Mouse (Mus musculus): ENCODE measurements around the gene Ston1. TPM values are rescaled to one million over a fixed set of nuclear protein-coding genes. Genes with fewer than 3 reads are reported as not detected.

Ston1 gene
- polyA plus RNA-seq, 1 experiment from 2014 or later = 1.4 TPM

- Histone ChIP-seq H3K36me3 (replicated peaks) (peaks cover 19% of the 10 kb centered on the region), H3K9me3 (no peaks in the 10 kb centered on the region), H3K4me1 (peaks cover 51% of the 10 kb centered on the region), H3K27ac (no peak overlapping the region), H3K27me3 (ENCODE audit: poor library complexity, severe bottlenecking) (no peaks in the 10 kb centered on the region), H3K4me3 (no peak overlapping the region)
- 94% methylated on average over 3 of the region's 3 CpGs for WGBS
- DNase-seq (ENCODE audit: extremely low spot score, low spot score) = no peak
Measured at GRCm38 (mm10) chr17:88632631-88633030, 35.1 kb downstream of the Ston1 start.

- peaks cover 19% of the 10 kb centered on the region for H3K36me3 ChIP-seq (replicated peaks)
- no peak for DNase-seq (ENCODE audit: extremely low spot score, low spot score)
- H3K4me3 ChIP-seq = no peak overlapping the region
- 89% methylated on average over 14 of the region's 14 CpGs for WGBS
- H3K4me1 ChIP-seq = peaks cover 24% of the 10 kb centered on the region
- no peaks in the 10 kb centered on the region for H3K9me3 ChIP-seq
- no peak overlapping the region for H3K27ac ChIP-seq
- no peaks in the 10 kb centered on the region for H3K27me3 ChIP-seq (ENCODE audit: poor library complexity, severe bottlenecking)
Measured at GRCm38 (mm10) chr17:88636076-88636475, 38.6 kb downstream of the Ston1 start.

GRCm38 (mm10) chr17:88636587-88636986 is 39.1 kb downstream of the Ston1 start:
- Histone ChIP-seq H3K36me3 (replicated peaks) (peaks cover 19% of the 10 kb centered on the region), H3K9me3 (no peaks in the 10 kb centered on the region), H3K4me3 (no peak overlapping the region), H3K4me1 (peaks cover 19% of the 10 kb centered on the region), H3K27ac (0 out of 2 replicates have a peak overlapping the region, but pooled peaks have one; percentile 4), H3K27me3 (ENCODE audit: poor library complexity, severe bottlenecking) (no peaks in the 10 kb centered on the region)
- WGBS = 41% methylated on average over 12 of the region's 12 CpGs
- no peak for DNase-seq (ENCODE audit: extremely low spot score, low spot score)

- H3K4me3 ChIP-seq = no peak overlapping the region
- WGBS = 29% methylated on average over 6 of the region's 6 CpGs
- no peaks in the 10 kb centered on the region for H3K27me3 ChIP-seq (ENCODE audit: poor library complexity, severe bottlenecking)
- H3K9me3 ChIP-seq = no peaks in the 10 kb centered on the region
- DNase-seq (ENCODE audit: extremely low spot score, low spot score) = peak; percentile 61
- H3K27ac ChIP-seq = no peak overlapping the region
- peaks cover 10% of the 10 kb centered on the region for H3K4me1 ChIP-seq
- peaks cover 15% of the 10 kb centered on the region for H3K36me3 ChIP-seq (replicated peaks)
Measured at GRCm38 (mm10) chr17:88641012-88641411, 43.5 kb downstream of the Ston1 start.

DNA sequence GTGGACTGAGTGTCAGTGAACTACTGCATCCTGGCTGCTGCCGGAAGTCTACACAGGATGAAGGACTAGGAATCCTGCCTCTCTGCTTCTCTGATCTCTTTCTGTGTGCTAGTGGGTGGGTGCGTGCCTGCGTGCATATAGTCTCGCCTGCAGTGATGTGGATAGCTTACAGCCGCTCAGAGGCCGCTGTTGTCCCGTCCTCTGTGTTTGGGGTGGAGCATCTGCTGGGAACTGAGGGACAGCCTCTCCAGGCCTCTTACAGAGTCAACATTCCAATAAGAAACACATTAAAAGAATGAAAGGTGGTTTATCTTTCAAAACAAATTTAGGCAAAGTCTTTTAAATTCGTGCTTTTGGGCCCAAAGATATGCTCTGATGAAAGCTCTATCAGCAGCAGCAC is 44.4 kb downstream of the Ston1 start:
- 93% methylated on average over 8 of the region's 8 CpGs for WGBS
- DNase-seq (ENCODE audit: extremely low spot score, low spot score) = no peak
- Histone ChIP-seq H3K27me3 (ENCODE audit: poor library complexity, severe bottlenecking) (no peaks in the 10 kb centered on the region), H3K4me3 (no peak overlapping the region), H3K27ac (no peak overlapping the region), H3K36me3 (replicated peaks) (peaks cover 7% of the 10 kb centered on the region; the same call in 1 of the 2 replicates), H3K9me3 (no peaks in the 10 kb centered on the region), H3K4me1 (peaks cover 2% of the 10 kb centered on the region)

DNA sequence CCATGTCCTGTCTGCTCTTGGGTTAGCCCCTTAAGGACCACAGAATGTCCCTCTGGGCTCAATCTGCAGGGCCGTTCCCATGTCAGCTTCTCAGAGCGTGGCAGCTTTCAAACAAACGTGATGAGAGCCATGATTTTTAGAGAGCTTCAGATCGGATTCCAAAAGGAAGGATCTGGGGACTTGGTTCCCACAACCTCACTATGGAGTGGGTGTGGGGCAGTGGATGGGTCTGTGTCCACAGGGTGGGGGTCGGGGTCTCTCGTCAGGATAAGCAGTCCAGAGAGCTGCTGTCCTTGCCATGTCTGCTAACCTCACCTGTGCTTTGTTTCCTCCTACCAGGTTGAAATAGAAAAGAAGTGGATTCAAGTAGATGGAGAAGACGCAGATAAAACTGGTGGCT is 47.4 kb downstream of the Ston1 start:
- Histone ChIP-seq H3K27ac (no peak overlapping the region), H3K27me3 (ENCODE audit: poor library complexity, severe bottlenecking) (no peaks in the 10 kb centered on the region), H3K36me3 (replicated peaks) (0 out of 2 replicates have a peak, but pooled peaks cover 7% of the 10 kb centered on the region), H3K4me3 (no peak overlapping the region), H3K9me3 (no peaks in the 10 kb centered on the region), H3K4me1 (no peaks in the 10 kb centered on the region; the same call in 1 of the 2 replicates)
- no peak for DNase-seq (ENCODE audit: extremely low spot score, low spot score)
- 88% methylated on average over 7 of the region's 7 CpGs for WGBS

DNA sequence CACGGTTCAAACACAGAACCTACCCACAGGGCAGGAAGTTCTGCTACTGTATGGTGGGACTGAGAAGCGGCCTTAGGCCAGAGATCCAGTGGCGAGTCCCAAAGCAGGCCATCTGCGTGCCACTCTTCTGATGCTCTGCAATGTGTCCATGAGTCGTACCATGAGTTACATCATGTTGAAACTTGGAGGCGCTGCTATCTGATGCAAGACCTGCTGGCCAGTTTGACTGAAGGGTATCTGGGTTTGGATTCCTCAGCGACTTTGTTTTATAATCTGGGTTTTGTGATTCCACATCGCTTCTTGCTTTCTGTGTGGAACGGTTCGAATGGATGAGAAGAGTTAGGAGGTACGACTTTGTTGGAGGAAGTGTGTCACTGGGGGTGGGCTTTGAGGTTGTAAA is 47.8 kb downstream of the Ston1 start:
- Histone ChIP-seq H3K27ac (no peak overlapping the region), H3K9me3 (no peaks in the 10 kb centered on the region), H3K4me1 (no peaks in the 10 kb centered on the region; the same call in 1 of the 2 replicates), H3K4me3 (no peak overlapping the region), H3K27me3 (ENCODE audit: poor library complexity, severe bottlenecking) (no peaks in the 10 kb centered on the region), H3K36me3 (replicated peaks) (0 out of 2 replicates have a peak, but pooled peaks cover 7% of the 10 kb centered on the region)
- WGBS = 92% methylated on average over 11 of the region's 11 CpGs
- DNase-seq (ENCODE audit: extremely low spot score, low spot score) = no peak

- no peak overlapping the region for H3K27ac ChIP-seq
- no peaks in the 10 kb centered on the region for H3K27me3 ChIP-seq (ENCODE audit: poor library complexity, severe bottlenecking)
- DNase-seq (ENCODE audit: extremely low spot score, low spot score) = no peak
- H3K9me3 ChIP-seq = no peaks in the 10 kb centered on the region
- 0 out of 2 replicates have a peak, but pooled peaks cover 7% of the 10 kb centered on the region for H3K36me3 ChIP-seq (replicated peaks)
- WGBS = 91% methylated on average over 3 of the region's 3 CpGs
- H3K4me1 ChIP-seq = no peaks in the 10 kb centered on the region
- no peak overlapping the region for H3K4me3 ChIP-seq
Measured at GRCm38 (mm10) chr17:88647149-88647548, 49.7 kb downstream of the Ston1 start.

- Histone ChIP-seq H3K36me3 (replicated peaks) (0 out of 2 replicates have a peak, but pooled peaks cover 2% of the 10 kb centered on the region), H3K9me3 (no peaks in the 10 kb centered on the region), H3K4me3 (no peak overlapping the region), H3K4me1 (no peaks in the 10 kb centered on the region), H3K27me3 (ENCODE audit: poor library complexity, severe bottlenecking) (peaks cover 10% of the 10 kb centered on the region; the same call in 1 of the 2 replicates), H3K27ac (no peak overlapping the region)
- 10% methylated on average over 9 of the region's 9 CpGs for WGBS
- DNase-seq (ENCODE audit: extremely low spot score, low spot score) = peak; percentile 52
Measured at GRCm38 (mm10) chr17:88652010-88652409, 54.5 kb downstream of the Ston1 start.

- Histone ChIP-seq H3K4me1 (no peaks in the 10 kb centered on the region), H3K36me3 (replicated peaks) (0 out of 2 replicates have a peak, but pooled peaks cover 2% of the 10 kb centered on the region), H3K4me3 (no peak overlapping the region), H3K27ac (no peak overlapping the region), H3K27me3 (ENCODE audit: poor library complexity, severe bottlenecking) (peaks cover 10% of the 10 kb centered on the region; the same call in 1 of the 2 replicates), H3K9me3 (no peaks in the 10 kb centered on the region)
- WGBS = 23% methylated on average over 21 of the region's 21 CpGs
- peak; percentile 80 for DNase-seq (ENCODE audit: extremely low spot score, low spot score)
Measured at GRCm38 (mm10) chr17:88652702-88653374, 55.4 kb downstream of the Ston1 start.

GRCm38 (mm10) chr17:88653375-88653769 is 55.9 kb downstream of the Ston1 start:
- no peaks in the 10 kb centered on the region for H3K9me3 ChIP-seq
- no peak for DNase-seq (ENCODE audit: extremely low spot score, low spot score)
- 0 out of 2 replicates have a peak, but pooled peaks cover 2% of the 10 kb centered on the region for H3K36me3 ChIP-seq (replicated peaks)
- WGBS = 84% methylated on average over 4 of the region's 4 CpGs
- no peak overlapping the region for H3K4me3 ChIP-seq
- peaks cover 10% of the 10 kb centered on the region; the same call in 1 of the 2 replicates for H3K27me3 ChIP-seq (ENCODE audit: poor library complexity, severe bottlenecking)
- no peaks in the 10 kb centered on the region for H3K4me1 ChIP-seq
- no peak overlapping the region for H3K27ac ChIP-seq

GRCm38 (mm10) chr17:88658510-88658909 is 61.0 kb downstream of the Ston1 start:
- WGBS = 89% methylated on average over 6 of the region's 6 CpGs
- no peak for DNase-seq (ENCODE audit: extremely low spot score, low spot score)
- Histone ChIP-seq H3K4me3 (no peak overlapping the region), H3K9me3 (no peaks in the 10 kb centered on the region), H3K4me1 (no peaks in the 10 kb centered on the region), H3K27ac (no peak overlapping the region), H3K27me3 (ENCODE audit: poor library complexity, severe bottlenecking) (peaks cover 27% of the 10 kb centered on the region), H3K36me3 (replicated peaks) (no peaks in the 10 kb centered on the region)

DNA sequence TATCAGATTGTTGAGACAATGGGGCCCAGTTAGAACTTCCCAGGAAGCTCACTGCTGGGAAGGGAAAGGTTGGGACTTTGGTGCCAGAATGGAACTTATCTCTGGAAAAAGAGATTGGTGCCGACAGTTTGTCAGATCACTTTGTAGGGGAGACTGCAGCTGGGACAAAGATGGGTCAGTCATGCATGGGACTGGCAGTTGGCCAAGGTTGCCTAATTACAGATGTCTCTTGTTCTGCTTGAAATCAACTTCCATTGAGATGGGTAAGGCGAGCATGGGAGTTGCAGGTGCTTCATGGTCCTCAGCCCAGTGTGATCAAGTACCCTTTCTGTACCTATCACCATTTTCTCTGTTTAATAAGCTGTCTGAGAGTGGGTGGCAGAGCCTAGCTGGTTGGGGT is 68.6 kb downstream of the Ston1 start:
- H3K36me3 ChIP-seq (replicated peaks) = no peaks in the 10 kb centered on the region
- DNase-seq (ENCODE audit: extremely low spot score, low spot score) = no peak
- no peaks in the 10 kb centered on the region for H3K9me3 ChIP-seq
- peaks cover 23% of the 10 kb centered on the region for H3K4me1 ChIP-seq
- no peak overlapping the region for H3K4me3 ChIP-seq
- WGBS = 76% methylated on average over 2 of the region's 2 CpGs
- no peak overlapping the region for H3K27ac ChIP-seq
- peaks cover 75% of the 10 kb centered on the region for H3K27me3 ChIP-seq (ENCODE audit: poor library complexity, severe bottlenecking)
